Mouse (Mus musculus) common myeloid progenitor, adult 5-6 weeks (primary cell): Measurements from ENCODE around the gene Klf7. TPM values are rescaled to one million over a fixed set of nuclear protein-coding genes. Genes with fewer than 3 reads are reported as not detected.

ENCODE experiments used
- ATAC-seq: replicated peaks from 2 replicates; pipeline ENCODE4 v1.8.0; 2016; ENCODE audit warnings: low read depth, mild to moderate bottlenecking, moderate TSS enrichment, inconsistent platforms; ENCODE audit not compliant: poor library complexity, severe bottlenecking
- total RNA-seq: library from RNA; stranded (forward); fragments of 200-1000, 187-1606 nt; gene quantifications from 2 replicates; pipeline ENCODE4 v1.2.3, GENCODE M21; 2017

The Klf7 gene
- total RNA-seq, 1 experiment from 2014 or later = 6.4 TPM

- ATAC-seq = no peak
These were observed 86.3 kb downstream of the Klf7 start for GRCm38 (mm10) chr1:64035804-64036203.

DNA sequence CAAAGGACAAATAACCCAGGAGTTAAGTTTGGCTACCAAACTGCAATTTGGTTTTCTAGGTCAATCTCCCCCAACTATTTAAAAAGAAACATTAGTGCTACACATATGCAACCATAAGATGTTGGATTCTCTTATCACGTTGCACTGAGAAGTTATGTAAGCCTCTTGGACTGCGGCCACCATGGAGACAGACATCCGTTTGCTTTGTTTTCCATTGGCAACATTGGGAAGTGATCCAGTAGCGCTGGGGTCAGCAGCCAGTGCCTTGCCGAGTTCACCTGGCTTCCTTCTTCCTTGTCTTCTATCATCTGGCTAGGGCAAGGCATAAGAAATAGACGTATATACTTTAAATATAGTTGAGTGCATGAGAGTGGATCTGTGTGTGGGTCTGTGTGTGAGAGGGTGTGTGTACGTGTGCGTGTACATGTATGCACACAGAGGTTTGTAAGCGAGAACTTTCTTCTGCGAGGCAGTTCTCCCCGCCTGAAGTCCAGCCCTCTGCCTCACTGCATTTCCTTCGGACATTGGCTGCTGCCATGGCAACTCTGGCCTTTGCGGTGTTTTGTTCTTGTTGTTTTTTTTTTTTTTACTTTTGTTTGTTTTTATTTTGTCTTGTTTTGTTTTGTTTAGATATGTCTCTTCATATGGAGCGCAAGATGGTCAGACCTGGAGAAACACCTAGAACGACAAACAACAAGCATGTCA lies 86.8 kb downstream of the Klf7 start:
- no peak for ATAC-seq

DNA sequence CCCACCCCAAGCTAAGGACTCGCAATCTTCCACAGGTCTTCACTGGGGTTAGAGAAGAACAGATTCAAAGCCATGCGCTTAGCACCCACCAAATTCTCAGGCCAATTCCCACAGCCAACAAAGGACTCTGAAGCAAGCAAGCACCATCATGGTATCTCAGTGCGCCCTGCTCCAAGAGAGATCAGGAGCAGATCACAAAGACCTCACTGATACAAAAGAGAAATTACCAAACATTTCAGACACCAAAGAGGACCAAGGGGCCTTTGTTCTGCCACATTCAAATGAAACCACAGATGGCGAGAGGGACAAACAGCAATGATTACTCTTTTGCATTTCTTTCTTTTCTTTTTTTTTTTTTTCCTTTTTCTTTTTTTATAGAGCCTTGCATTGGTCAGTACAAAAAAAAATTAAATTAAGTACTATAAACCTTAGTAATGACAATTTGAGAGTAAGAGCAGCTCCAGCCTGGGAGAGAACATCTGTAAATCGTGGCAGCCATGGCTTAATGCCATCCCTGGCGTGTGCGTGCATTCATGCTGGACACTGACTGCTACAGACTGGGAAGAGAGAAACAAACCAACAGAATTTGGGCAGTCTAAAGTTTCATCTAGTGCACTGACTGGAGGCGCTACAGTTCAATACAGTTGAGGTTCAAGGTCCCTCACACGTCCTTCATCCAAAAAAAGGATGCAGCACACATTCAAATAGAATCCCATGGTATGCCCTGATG lies 89.4 kb downstream of the Klf7 start:
- no peak for ATAC-seq

DNA sequence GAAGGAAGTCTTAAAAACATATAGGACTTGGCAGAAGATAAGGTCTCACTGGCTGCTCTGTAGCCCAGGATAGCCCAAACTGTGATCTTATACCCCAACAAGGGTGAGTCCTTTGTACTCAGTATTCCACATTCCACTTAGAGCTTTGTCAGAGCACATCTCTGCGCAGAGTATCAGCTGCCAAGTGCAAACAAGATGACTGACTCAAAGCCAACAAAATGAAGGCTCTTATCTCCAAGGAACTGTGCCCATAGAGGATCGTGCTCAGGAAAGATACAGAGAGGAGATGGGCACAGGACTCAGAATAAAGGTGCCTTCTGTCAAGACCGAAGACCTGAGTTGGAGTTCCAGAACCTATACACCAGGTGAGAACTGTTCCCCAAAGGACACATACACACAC lies 100.1 kb downstream of the Klf7 start:
- no peak for ATAC-seq

GRCm38 (mm10) chr1:64020672-64021635 lies 101.1 kb downstream of the Klf7 start:
- no peak for ATAC-seq

- ATAC-seq = no peak
These were observed 102.9 kb downstream of the Klf7 start for GRCm38 (mm10) chr1:64019127-64019635.

DNA sequence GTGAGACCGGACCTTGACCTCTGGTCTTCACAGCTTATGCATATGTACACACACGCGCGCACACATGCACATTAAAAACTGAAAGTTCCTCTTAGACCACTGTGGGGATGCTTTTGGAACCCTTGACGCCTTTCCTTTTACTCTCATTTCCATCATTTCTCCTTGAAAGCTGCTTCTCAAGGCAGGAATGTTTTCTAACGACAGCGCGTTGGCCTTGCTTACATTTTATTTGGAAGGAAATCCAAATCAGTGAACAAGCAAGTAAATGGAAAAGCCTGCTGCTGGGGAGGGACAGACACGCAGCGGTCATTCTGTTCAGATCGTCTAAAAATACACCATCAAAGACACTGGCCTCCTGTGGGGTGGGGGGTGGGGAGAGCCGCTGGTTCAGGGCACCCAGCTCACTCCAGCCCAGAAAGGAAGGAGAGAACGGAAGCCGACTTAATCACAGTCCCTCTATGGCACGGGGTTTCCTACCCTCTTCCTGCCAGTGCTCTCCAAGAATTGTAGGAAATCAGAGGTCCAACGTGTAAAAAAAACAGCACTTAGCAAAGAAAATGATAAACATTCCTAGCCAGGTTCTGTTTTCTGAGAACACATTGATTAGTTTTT lies 103.5 kb downstream of the Klf7 start:
- ATAC-seq = peak; percentile 55; the same call in 1 of the 2 replicates

- no peak for ATAC-seq
These were observed 108.0 kb downstream of the Klf7 start for GRCm38 (mm10) chr1:64014091-64014490.

DNA sequence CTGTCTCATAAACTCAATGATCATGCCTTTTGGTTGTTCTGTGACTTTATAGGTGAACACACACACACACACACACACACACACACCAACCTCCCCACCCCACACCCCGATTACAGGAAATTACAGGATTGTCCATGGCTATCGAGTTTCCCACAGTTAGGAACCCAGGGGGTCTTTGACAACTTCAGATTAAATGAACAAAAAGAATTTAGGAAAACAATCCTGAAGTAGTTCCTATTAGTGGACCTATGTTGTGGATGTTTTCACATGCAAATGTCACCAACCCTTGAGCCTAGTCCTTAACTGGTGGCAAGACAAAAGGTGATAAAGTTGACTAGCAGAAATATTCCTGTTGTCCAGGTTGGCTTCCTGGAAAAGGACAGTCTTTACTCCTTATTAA lies 113.1 kb downstream of the Klf7 start:
- ATAC-seq = no peak

GRCm38 (mm10) chr1:64008031-64008430 lies 114.1 kb downstream of the Klf7 start:
- ATAC-seq = no peak

- no peak for ATAC-seq
These were observed 116.9 kb downstream of the Klf7 start for GRCm38 (mm10) chr1:64005194-64005593.

DNA sequence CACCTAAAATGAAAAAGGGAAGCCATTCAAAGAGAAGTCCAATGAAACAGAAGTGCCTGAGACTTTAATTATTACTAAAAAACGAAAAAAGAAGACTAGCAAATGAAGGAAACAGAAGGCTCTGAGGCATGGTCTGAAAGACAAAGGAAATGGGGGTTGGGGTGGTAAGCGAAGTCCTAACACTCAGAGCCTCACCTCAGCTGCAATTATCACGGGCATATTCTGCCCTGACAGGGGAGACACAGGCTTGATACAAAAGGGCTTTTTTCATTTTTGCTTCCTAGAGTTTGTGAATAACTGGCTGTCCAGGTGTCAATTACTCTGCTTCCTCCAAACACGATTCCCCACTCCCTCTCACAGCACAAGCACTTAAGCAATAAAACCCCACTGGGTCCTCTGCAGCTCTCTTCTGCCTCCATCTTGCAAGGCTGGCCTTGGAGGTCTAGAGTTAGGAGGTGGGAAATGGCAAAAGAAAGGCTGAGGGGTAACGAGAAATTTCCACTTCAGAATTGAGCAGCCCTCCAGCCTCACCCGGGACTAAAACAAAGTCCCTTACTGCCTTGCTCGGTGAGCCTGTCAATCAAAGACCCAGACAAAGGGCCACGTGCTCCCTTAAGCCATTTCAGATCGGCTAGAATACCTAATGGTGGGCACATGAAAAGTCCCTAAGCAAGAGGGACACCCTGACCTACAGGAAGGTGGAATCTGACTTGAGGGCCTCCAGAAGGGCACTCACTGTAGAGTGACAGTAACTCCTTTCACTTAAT lies 118.4 kb downstream of the Klf7 start:
- 0 out of 2 replicates have a peak, but pooled peaks have one; percentile 5 for ATAC-seq

DNA sequence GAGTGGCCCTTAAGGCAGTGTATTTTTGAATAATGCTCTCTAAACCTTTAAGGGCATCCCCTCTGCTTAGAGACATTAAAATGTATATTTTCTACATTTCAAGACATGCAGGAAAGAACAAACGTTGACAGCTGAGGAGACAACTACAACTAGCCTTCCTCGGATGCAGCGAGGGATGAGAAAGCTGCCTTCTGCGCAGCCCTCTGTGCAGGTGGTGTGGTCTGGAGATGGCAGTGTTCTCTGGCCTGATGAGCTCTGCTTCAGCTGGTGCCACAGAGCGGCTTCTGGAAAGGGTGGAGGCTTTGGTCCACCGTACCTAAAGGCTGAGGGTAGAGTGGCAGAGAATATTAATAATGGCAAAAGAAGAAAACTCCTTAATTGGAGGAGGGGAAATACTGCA lies 120.0 kb downstream of the Klf7 start:
- no peak for ATAC-seq

- ATAC-seq = peak; percentile 75
These were observed 121.5 kb downstream of the Klf7 start for GRCm38 (mm10) chr1:64000597-64000996.

- ATAC-seq = no peak
These were observed 122.6 kb downstream of the Klf7 start for GRCm38 (mm10) chr1:63999481-63999880.

GRCm38 (mm10) chr1:63998901-63999300 lies 123.2 kb downstream of the Klf7 start:
- no peak for ATAC-seq

DNA sequence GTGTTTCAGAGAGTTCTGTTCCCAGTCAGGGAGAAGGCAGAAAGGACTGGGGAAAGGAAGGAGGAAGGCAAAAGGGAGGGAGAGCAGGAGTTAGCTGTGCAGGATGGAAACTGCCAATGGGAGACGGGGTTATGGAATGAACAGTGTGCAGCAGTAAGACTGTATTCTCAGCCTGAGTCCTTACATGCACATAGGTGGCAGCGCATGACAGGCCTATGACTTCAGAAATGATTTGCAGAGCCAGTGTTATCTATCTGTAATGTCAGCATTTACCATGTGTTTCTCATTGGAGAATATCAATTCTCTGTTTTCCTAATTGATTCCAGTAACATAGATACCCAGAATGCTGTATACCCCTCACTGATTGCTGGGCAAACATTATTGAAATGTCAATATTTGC lies 123.9 kb downstream of the Klf7 start:
- ATAC-seq = 0 out of 2 replicates have a peak, but pooled peaks have one; percentile 30

DNA sequence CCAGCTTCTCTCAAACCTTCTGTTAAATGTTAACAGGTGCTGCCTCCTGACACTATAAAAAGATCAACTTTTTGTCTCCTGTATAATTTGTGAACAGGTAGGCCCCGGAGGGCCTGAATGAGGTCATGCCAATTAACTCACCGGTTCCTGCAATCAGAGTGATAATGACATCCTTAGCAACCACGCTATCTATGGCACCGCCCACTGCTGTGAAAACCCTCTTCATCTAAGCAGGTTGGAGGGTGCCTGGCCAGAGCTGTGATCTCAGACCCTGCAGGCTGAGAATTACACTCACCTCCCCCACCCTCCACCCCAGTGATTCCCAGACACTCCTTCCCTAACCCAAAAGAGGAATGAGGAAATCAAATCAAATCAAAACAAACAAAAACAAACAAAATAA lies 126.3 kb downstream of the Klf7 start:
- no peak for ATAC-seq

DNA sequence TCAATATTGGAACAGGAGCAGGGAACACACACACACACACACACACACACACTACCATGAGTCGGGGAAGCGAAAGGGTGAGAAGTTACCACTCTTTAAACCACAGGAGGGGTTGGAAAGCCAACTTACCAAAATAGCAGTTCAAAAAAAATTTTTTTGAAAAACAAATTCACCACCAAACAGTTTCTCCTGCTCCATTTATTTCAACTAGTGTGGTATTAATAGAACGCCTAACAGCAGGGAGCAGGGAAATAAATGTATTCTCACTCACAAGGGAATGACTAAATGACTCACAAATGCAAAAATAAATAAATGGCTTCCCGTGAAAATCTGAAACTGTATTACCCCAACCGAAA lies 127.0 kb downstream of the Klf7 start:
- 0 out of 2 replicates have a peak, but pooled peaks have one; percentile 32 for ATAC-seq
